Mouse (Mus musculus) limb, embryonic 11.5 days (tissue): ENCODE measurements around the gene Lrrc47. TPM values are rescaled to one million over a fixed set of nuclear protein-coding genes. Genes with fewer than 3 reads are reported as not detected.

Source experiments
- polyA plus RNA-seq: library from polyadenylated mRNA; unstranded; fragments of >200 nt; fragmentation: Nextera tagmentation; extraction: Ambion mirVana; gene quantifications from 2 replicates; pipeline ENCODE4 v1.2.1, GENCODE M21; 2014

Lrrc47 gene
- polyA plus RNA-seq, 1 experiment from 2014 or later: 14.9 TPM

Other genes with a start within 250 kb of the Lrrc47 start
- 122 and 124 TPM in 2 replicates for gene A430005L14Rik, start 54.5 kb upstream of the Lrrc47 start, polyA plus RNA-seq
- 12.8 and 14.1 TPM in 2 replicates for gene Dffb, start 36.6 kb upstream of the Lrrc47 start, polyA plus RNA-seq
- 19.3 and 19.7 TPM in 2 replicates for gene Cep104, start 36.5 kb upstream of the Lrrc47 start, polyA plus RNA-seq
- 9.1 and 9.6 TPM in 2 replicates for gene Smim1, start 14.5 kb downstream of the Lrrc47 start, polyA plus RNA-seq
- not detected in 2 replicates for gene Ccdc27, start 30.9 kb downstream of the Lrrc47 start, polyA plus RNA-seq
- gene Trp73, start 128.5 kb downstream of the Lrrc47 start, polyA plus RNA-seq: 0.71 and 0.75 TPM in 2 replicates
- gene Wrap73, start 130.6 kb downstream of the Lrrc47 start, polyA plus RNA-seq: 47.3 and 48.0 TPM in 2 replicates
- gene Tprgl, start 148.9 kb downstream of the Lrrc47 start, polyA plus RNA-seq: 107 and 109 TPM in 2 replicates
- 30.3 and 37.3 TPM in 2 replicates for gene Megf6, start 159.0 kb downstream of the Lrrc47 start, polyA plus RNA-seq